ENCODE assay signal across 8 mouse cellular contexts in the genomic region with DNA sequence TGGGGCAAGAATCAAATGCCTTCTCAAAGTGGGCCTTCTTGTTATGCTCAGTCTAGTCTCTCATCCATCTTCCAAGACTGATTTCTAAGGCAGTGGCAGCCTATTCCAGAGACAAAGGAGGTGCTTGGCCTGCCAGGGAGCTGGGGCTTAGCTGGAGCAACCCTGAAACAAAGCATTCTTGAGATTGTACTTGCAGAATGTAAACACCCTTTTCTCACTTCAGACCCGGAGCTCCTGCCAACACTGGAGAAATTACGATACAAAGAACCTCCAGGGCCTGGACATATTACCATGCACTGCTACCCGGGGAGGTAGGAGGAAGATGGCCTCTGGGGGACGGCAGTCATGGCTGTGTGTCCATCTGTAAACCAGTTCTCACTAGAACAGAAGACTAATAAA.
DNase-seq lines count a peak whose midpoint lies in the region; ATAC-seq and TF ChIP-seq lines count a peak whose summit lies in the region.

No protein-coding gene starts in this region.

- no peaks in the 10 kb centered on the region for H3K36me3 ChIP-seq in forebrain, embryonic 10.5 days (replicated peaks)
- H3K36me3 ChIP-seq in forebrain, postnatal 0 days (ENCODE audit: insufficient read depth), result no peaks in the 10 kb centered on the region
- no peaks in the 10 kb centered on the region for H3K36me3 ChIP-seq in midbrain, embryonic 16.5 days (ENCODE audit: control insufficient read depth, insufficient read depth, low read length)
- H3K36me3 ChIP-seq in midbrain, embryonic 13.5 days, result no peaks in the 10 kb centered on the region
- H3K36me3 ChIP-seq in intestine, embryonic 15.5 days, result no peaks in the 10 kb centered on the region
- H3K36me3 ChIP-seq in neural tube, embryonic 15.5 days, result no peaks in the 10 kb centered on the region

- peak overlapping the region; percentile 86 for H3K27ac ChIP-seq in forebrain, embryonic 10.5 days
- H3K27ac ChIP-seq in forebrain, postnatal 0 days (ENCODE audit: low read depth, low read length), result no peak overlapping the region
- peak overlapping the region; percentile 25; the same call in 1 of the 2 replicates for H3K27ac ChIP-seq in midbrain, embryonic 16.5 days (ENCODE audit: low read length)
- no peak overlapping the region for H3K27ac ChIP-seq in midbrain, embryonic 13.5 days
- peak overlapping the region; percentile 76 for H3K27ac ChIP-seq in intestine, embryonic 15.5 days
- peak overlapping the region; percentile 67 for H3K27ac ChIP-seq in neural tube, embryonic 15.5 days (replicated peaks)

- H3K27me3 ChIP-seq in forebrain, embryonic 10.5 days (ENCODE audit: poor library complexity, severe bottlenecking), result peaks cover 6% of the 10 kb centered on the region
- no peaks in the 10 kb centered on the region for H3K27me3 ChIP-seq in forebrain, postnatal 0 days (ENCODE audit: insufficient read depth, low read length)
- no peaks in the 10 kb centered on the region for H3K27me3 ChIP-seq in midbrain, embryonic 16.5 days (ENCODE audit: control insufficient read depth, insufficient read depth, low read depth, low read length)
- H3K27me3 ChIP-seq in midbrain, embryonic 13.5 days, result peaks cover 3% of the 10 kb centered on the region; the same call in 1 of the 2 replicates
- no peaks in the 10 kb centered on the region for H3K27me3 ChIP-seq in intestine, embryonic 15.5 days (replicated peaks)
- H3K27me3 ChIP-seq in neural tube, embryonic 15.5 days (replicated peaks), result no peaks in the 10 kb centered on the region

- no peak overlapping the region for H3K4me3 ChIP-seq in forebrain, embryonic 10.5 days
- H3K4me3 ChIP-seq in forebrain, postnatal 0 days (ENCODE audit: low read depth, low read length), result no peak overlapping the region
- H3K4me3 ChIP-seq in midbrain, embryonic 16.5 days (ENCODE audit: low read depth, low read length), result no peak overlapping the region
- no peak overlapping the region for H3K4me3 ChIP-seq in midbrain, embryonic 13.5 days (replicated peaks)
- H3K4me3 ChIP-seq in intestine, embryonic 15.5 days (replicated peaks), result no peak overlapping the region
- H3K4me3 ChIP-seq in neural tube, embryonic 15.5 days (replicated peaks), result no peak overlapping the region

- peak; percentile 31 for DNase-seq in forebrain, embryonic 10.5 days (ENCODE audit: extremely low spot score, low spot score)
- DNase-seq in forebrain, postnatal 0 days, result no peak
- no peak for DNase-seq in cerebellum, postnatal 4 days (ENCODE audit: low spot score in 2 of 2)
- DNase-seq in adrenal gland, postnatal 25 days, result no peak

- peaks cover 26% of the 10 kb centered on the region for H3K4me1 ChIP-seq in forebrain, embryonic 10.5 days
- 0 out of 2 replicates have a peak, but pooled peaks cover 5% of the 10 kb centered on the region for H3K4me1 ChIP-seq in forebrain, postnatal 0 days (ENCODE audit: insufficient read depth)
- H3K4me1 ChIP-seq in midbrain, embryonic 16.5 days (ENCODE audit: control insufficient read depth, insufficient read depth, low read length), result peaks cover 12% of the 10 kb centered on the region
- H3K4me1 ChIP-seq in midbrain, embryonic 13.5 days (replicated peaks), result peaks cover 18% of the 10 kb centered on the region
- peaks cover 14% of the 10 kb centered on the region for H3K4me1 ChIP-seq in intestine, embryonic 15.5 days (replicated peaks)
- H3K4me1 ChIP-seq in neural tube, embryonic 15.5 days, result peaks cover 27% of the 10 kb centered on the region

- WGBS in forebrain, embryonic 10.5 days, result 51% methylated on average over 4 of the region's 4 CpGs
- WGBS in forebrain, postnatal 0 days, result 21% methylated on average over 4 of the region's 4 CpGs
- 38% methylated on average over 4 of the region's 4 CpGs for WGBS in midbrain, embryonic 16.5 days
- 37% methylated on average over 4 of the region's 4 CpGs for WGBS in midbrain, embryonic 13.5 days
- WGBS in intestine, embryonic 15.5 days, result 41% methylated on average over 4 of the region's 4 CpGs
- 15% methylated on average over 4 of the region's 4 CpGs for WGBS in neural tube, embryonic 15.5 days

- no peaks in the 10 kb centered on the region for H3K9me3 ChIP-seq in forebrain, embryonic 10.5 days
- H3K9me3 ChIP-seq in forebrain, postnatal 0 days (ENCODE audit: low read length), result no peaks in the 10 kb centered on the region
- H3K9me3 ChIP-seq in midbrain, embryonic 16.5 days (replicated peaks; ENCODE audit: control insufficient read depth, low read length, poor library complexity, severe bottlenecking), result no peaks in the 10 kb centered on the region
- no peaks in the 10 kb centered on the region for H3K9me3 ChIP-seq in midbrain, embryonic 13.5 days
- H3K9me3 ChIP-seq in intestine, embryonic 15.5 days, result no peaks in the 10 kb centered on the region
- no peaks in the 10 kb centered on the region for H3K9me3 ChIP-seq in neural tube, embryonic 15.5 days (replicated peaks)

- H3K4me2 ChIP-seq in forebrain, postnatal 0 days (ENCODE audit: low read depth), result no peak overlapping the region
- H3K4me2 ChIP-seq in midbrain, embryonic 16.5 days (ENCODE audit: low read length), result no peak overlapping the region
- H3K4me2 ChIP-seq in midbrain, embryonic 13.5 days (replicated peaks), result no peak overlapping the region
- no peak overlapping the region for H3K4me2 ChIP-seq in intestine, embryonic 15.5 days (replicated peaks)
- 0 out of 2 replicates have a peak overlapping the region, but pooled peaks have one; percentile 65 for H3K4me2 ChIP-seq in neural tube, embryonic 15.5 days

- no peak overlapping the region for H3K9ac ChIP-seq in forebrain, postnatal 0 days
- H3K9ac ChIP-seq in midbrain, embryonic 16.5 days (ENCODE audit: low read depth, low read length), result no peak overlapping the region
- no peak overlapping the region for H3K9ac ChIP-seq in midbrain, embryonic 13.5 days (replicated peaks)
- H3K9ac ChIP-seq in intestine, embryonic 15.5 days, result no peak overlapping the region
- no peak overlapping the region for H3K9ac ChIP-seq in neural tube, embryonic 15.5 days (replicated peaks)

- no peak for ATAC-seq in forebrain, postnatal 0 days
- no peak for ATAC-seq in midbrain, embryonic 16.5 days
- ATAC-seq in midbrain, embryonic 13.5 days, result no peak
- no peak for ATAC-seq in intestine, embryonic 15.5 days
- ATAC-seq in neural tube, embryonic 15.5 days (ENCODE audit: low FRiP score), result no peak

- no peak for TF ChIP-seq CTCF in forebrain, postnatal 0 days (IDR thresholded peaks at IDR 0.05; ENCODE audit: low read depth)

Comparison
In these comparisons a context has a peak if more than half of its experiments do, and no peak if none do; other contexts are left out.
1. H3K27ac ChIP-seq: peak in forebrain, embryonic 10.5 days (single experiment), midbrain, embryonic 16.5 days (single experiment), intestine, embryonic 15.5 days (single experiment) and neural tube, embryonic 15.5 days (single experiment); none in forebrain, postnatal 0 days (single experiment) and midbrain, embryonic 13.5 days (single experiment).